Mouse (Mus musculus) frontal cortex, adult 2 months (tissue): Measurements from ENCODE around the gene Tmod1. TPM values are rescaled to one million over a fixed set of nuclear protein-coding genes. Genes with fewer than 3 reads are reported as not detected.

Experiments used
- DNase-seq, 2 experiments: peaks; one replicate each; pipeline ENCODE4 v3.0.0; 2022; ENCODE audit warnings: low spot score in 1 of 2; ENCODE audit errors: extremely low spot score in 1 of 2
- polyA plus RNA-seq: library from polyadenylated mRNA; depleted of rRNA; stranded (reverse); fragments of >200 nt; gene quantifications from 2 replicates; pipeline ENCODE4 v1.2.3, GENCODE M21; 2012; rRNA removed

The Tmod1 gene
- polyA plus RNA-seq: 58.6 and 63.5 TPM in 2 replicates

DNA sequence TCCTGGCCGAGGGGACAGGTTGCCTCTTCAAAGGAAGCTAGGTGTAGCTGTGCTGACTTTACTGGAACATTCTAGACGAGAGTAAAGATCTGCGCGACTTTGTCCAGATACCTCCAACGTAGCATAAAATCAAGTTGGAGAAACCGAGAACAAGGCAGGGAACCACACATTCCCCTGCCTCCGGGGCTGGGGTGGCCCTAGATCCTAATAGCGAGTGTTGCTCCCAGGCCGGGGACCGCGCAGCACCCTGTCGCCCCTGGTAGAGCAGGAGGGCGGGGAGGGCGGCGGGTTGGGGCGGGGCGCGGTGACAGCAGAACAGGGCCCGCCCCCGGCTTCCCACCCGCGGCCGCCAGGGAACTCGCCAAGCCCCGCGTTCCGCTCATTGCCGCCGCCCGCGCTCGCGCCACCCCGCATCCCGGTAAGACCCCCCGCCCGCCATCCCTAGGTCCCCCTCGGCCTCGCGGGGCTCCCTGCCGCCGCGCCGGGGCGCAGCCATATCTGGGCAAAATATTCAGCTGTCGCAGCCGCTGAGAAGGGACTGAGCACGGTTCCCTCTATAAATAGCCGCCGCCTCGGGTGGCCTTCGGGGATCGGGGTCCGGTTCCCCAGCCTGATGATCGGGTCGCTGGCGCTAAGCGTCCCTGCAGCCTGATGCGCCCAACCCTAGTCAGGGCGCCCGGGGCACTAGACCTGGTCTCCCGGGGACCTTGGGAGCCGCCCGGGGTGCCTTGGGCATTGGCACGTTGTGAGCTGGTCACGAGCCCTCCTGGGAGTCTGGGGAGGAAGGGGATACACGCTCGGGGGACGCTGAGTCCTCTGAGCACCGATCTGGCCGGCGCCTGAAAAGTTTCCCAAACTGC lies at the start of gene Tmod1:
Gene Tmod1 (plus strand): TSS at position 44 of the 860 bp plus-strand sequence.
- DNase-seq: peak in 1 of 2 experiments; percentile 69

DNA sequence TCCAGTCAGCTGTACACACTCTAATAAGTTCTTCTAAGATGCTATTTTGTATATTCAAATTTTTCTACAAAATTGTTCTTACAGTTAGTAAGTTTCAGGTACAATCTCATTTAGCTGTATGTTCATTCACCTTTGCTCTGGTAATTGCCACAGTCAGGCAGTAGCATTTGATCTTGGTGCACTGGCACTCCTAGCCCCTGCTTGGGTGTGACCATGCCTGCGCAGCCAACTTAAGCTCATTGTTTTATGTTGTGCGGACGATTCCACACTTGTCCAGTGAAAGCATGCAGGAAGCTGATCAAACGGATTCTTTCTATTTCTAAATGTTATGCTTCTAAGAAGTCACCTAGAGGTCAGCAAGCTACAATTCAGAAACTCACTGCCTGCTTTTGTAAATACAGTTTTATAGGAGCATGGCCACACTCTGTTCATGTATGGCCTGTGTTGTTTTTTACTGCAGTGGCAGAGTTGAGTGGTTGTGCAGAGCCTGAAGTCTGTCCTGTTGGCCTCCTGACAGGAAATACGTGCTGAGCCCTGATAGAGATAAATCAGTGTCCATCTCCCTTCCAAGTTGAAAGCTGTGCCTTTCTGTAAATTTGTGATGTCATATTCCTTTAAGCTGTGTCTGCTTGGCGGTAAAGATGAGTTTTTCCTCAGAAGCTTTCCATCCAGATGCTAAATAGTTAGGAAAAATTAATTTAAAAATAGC lies 48.2 kb upstream of the Tmod1 start:
- DNase-seq: no peak

DNA sequence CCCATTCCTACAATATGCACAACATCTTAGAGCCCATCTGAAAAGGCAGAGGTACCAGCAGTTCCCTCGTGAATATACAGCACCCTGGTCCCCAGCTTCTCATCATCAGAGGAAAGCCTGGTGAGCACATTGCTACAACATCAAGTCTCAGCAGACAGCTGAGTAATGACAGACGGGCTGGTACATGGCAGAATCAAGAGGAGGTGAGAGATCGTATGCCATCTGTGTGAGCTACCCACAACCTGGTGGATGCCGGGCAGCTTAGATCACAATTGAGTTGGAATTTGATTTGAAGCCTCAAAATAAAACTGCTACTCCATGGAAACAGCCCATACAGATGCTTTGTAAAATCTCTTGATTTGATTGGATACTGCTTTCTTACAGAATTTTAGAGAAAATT lies 40.2 kb upstream of the Tmod1 start:
- peak in 1 of 2 experiments; percentile 24 for DNase-seq

DNA sequence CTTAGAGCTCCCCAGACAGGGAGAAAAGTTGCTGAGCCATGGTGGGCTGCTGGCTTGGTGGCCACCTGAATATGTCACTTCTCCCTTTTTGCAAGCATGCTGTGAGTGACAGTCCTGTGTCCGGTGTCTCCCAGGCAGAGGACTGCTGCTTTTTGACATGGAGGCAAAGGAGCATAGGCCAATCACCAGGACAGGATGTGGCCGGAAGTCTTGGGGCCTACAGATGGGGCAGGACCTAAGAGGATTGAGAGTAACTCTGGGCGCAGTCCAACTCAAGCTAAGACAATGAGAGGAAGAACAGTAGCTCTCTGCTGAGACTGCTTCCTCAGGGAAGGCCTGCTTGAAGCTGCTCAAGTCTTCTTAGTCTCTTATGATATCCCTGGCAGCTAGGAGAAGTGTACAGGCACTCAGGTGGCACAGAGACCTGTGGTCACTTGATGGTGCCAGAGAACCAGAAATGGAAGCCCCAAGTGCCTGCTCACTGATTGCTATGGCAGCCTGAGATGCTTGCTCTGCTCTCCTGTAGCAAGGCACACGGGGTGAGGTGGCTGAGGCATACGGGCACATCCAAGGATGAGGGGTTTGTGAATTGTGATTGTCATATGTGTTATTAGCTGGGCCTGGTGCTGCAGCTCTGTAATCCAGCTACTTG lies 30.5 kb upstream of the Tmod1 start:
- no peak for DNase-seq

DNA sequence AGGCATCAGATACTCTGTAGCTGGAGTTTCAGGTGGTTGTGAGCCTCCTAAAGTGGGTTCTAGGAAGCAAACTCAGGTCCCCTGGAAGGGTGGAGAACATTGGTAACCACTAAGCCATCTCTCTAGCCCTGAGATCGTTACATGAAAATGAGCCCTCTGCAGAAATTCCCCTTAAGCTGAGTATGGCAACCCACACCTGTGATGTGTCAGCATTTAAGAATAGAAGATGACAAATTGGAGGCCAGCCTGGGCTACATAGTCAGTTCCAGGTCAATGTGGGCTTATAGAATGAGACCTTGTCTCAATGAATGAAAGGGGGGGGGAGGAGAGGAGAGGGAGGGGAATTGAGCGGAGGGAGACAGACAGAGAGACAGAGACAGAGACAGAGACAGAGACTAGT lies 27.0 kb upstream of the Tmod1 start:
- no peak for DNase-seq

DNA sequence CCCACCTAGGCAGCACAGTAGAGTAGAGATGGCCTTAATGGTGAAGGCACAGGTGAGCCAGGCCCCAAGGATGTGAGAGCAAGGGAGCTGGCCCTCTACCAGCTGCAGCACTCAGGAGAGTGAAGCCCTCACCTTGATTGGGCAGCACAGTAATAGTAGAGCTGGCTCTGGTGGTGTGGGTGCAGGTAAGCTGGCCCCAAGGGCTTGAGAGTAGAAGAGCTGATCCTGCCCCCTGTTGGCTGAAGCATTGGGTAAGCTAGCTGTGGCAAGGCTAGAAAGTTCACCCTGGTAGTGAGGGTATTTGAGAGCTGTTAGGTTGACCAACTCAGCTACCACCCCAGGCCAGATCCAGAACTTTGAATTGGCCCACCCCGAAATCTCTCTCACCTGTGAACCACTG lies 23.1 kb upstream of the Tmod1 start:
- DNase-seq: no peak

DNA sequence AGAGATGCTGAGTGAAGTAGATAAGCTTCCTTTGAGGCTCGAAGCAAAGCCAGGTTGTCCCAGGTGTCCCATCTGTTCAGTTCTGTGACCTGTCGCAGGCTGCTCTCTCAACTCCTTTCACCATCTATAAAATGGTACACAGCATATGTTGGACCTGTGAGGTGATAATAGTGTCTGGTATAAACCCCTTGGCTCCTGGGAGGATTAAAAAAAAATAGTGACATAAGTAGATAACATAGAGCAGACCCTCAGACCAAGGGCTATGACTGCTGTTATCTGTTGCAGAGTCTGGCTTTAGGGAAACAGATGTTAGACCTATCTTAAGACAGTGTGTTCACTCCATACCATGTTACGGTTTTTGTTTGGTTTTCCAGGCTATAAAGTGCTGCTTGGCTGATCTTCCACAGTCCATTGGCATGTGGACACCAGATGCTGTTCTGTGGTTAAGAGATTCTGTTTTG lies 15.7 kb upstream of the Tmod1 start:
- DNase-seq: no peak

DNA sequence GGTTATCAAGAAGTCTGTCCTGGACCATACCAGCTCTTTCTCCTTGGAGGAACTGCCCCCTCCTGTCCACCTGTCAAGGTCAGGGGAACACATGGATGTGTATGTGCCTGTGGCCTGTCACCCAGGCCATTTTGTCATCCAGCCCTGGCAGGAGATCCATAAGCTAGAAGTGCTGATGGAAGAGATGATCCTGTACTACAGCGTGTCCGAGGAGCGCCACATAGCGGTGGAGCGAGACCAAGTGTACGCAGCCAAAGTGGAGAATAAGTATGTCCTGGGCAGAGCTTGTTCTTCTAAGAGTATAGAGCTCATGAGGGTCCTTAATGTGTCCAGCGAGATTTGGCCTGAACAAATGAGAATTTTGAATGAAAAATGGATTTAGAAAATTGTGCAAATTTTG lies 12.8 kb upstream of the Tmod1 start:
- DNase-seq: peak in 1 of 2 experiments; percentile 61

DNA sequence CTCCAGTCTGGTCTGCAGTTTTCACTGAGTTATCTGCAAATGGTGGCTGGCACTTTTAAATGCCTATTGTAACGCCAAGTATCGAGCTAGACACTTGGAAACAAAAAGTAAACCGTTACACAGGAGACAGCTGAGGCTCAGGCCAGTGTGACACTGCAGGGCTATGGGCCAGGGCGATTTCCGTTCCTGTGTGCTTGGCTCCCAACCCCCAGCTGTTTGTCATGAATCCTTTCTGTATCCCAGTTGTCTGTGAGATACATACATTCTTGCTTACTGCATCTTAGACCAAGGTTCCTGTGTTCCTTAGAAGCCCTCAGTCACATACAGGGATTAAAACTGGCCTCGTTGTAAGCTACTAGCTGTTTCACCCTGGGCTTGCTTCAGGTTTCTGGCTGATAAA lies 10.5 kb upstream of the Tmod1 start:
- no peak for DNase-seq

DNA sequence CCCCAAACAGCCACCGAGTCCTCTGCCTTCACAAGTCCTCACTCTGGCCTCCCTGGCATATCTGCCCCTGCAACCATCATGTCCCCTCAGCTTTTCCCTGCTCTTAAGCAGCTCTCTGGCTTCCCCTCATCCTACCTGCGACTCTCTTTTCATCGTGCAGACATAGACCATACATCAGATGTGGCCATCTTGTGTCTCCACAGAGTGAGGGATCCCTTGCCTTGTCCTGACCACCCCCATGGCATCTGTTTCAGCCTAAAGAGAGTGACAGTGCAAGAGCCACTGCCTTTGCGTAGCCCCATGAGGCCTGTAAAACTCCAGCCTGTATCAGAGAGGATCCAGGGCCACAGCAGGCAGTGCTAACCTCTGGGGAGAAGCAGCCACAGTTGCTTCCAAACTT lies 10.0 kb upstream of the Tmod1 start:
- DNase-seq: no peak

DNA sequence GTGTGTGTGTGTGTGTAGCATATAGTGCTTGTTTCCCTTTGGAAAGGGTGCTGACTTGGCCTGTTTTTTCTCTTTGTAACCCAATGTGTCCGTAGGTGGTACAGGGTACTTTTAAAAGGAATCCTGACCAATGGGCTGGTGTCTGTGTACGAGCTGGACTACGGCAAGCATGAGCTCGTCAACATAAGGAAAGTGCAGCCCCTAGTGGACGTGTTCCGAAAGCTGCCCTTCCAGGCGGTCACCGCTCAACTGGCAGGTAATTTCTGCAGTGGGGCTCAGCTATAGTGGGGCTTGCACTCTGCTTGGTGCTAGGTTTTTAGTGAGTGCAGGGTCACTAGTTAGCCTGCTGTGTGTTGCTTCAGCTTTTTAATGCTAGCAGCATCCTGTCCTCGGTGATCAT lies 9.2 kb upstream of the Tmod1 start:
- no peak for DNase-seq

DNA sequence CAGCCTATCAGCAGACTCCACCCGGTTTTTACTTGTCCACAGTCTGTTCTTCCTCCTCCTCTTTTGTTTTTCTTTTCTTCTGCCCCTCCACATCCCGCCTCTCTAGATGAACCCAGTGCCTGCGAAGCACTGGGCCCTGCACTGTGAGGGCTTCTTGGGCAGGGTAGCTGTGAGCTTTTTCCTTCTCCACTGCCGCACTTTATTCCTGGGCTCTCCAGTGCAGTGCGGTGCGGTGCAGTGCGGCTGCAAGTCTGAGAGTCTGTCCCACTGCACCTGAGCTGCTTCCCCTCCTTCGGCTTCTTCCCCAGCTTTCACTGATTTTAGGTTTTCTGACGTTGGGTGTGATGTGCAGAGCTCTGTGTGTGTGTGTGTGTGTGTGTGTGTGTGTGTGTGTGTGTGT lies 6.3 kb upstream of the Tmod1 start:
- DNase-seq: no peak

DNA sequence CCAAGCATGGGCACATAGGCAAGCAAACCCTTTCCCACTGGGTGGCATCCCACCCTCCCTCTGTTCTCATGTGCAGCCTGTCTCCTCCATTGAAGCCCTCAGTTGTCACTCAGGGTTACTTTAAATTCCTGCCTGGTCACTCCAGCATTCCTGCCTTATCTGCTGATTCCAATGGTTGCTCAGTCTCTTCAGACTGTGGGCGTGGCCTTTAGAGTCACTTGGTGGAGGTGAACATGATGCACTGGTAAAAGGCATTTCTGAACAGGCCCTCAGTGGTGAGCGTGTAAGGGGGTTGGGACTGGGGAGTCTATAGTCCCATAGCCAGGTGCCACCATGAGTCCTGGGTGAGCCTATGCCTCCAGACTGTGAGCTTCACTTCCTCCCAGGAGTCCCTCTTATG lies 5.5 kb upstream of the Tmod1 start:
- no peak for DNase-seq

DNA sequence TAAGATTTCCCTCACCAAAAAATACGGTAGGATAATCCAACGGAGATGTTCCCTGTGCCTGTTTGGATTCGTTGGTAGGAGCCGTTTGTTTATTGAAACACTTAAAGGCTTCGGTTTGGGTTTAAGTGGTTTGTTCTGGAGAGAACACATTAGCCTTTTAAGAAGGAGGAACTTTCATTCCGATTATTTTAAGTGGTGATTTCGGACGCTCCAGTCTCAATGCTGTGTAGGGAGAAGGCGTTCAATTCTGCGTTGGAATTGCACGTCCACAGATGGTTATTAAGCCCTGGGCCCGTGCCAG lies 194 bp upstream of the Tmod1 start:
- no peak for DNase-seq

DNA sequence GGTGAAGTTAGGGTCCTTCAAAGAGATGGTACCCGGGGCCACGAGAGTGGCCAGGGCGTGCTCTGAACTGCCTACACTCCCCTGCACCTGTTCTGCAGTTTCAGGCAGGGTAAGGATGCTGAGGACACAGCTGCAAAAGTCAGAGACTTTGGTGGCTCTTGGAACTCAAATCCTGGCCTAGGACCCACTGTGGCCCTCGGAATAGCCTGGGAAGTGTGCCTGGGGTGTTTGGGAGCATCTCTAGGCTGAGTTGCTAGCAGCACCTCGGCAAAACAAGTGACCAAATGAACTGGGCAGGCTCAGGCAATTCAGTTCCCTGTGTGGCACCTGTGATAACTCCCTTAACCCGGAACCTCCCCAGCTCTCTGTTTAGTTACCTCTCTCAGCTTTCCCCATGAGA lies 1.2 kb downstream of the Tmod1 start:
- no peak for DNase-seq

DNA sequence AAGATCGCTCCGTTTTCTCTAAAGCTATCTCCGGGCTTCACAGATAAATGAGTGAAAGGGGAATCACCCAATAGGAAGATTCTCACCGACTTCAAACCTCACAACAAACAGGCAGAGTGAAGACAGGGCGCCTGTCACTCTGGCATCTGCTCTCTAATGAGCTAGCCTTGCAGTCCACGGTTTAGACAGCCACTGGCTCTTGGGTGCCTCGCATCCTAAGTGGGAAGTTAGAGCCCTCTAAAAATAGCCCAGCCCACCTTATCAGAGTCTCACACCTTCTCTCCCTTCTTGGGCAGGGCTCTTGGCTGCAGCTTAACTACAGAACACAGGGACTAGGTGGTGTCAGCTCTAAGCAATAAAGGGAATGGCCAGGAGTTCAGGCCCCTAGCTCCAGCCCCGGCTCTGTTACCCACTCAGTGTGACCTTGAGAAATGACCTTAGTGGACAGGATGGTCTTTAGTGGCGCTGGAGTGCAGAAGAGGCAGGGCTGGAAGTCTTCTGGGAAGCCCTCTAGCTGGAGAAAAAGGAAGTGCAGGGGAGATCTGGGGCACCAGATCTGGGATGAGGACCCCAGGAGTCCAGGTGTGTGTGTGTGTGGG lies 2.0 kb downstream of the Tmod1 start:
- peak in 1 of 2 experiments; percentile 68 for DNase-seq

DNA sequence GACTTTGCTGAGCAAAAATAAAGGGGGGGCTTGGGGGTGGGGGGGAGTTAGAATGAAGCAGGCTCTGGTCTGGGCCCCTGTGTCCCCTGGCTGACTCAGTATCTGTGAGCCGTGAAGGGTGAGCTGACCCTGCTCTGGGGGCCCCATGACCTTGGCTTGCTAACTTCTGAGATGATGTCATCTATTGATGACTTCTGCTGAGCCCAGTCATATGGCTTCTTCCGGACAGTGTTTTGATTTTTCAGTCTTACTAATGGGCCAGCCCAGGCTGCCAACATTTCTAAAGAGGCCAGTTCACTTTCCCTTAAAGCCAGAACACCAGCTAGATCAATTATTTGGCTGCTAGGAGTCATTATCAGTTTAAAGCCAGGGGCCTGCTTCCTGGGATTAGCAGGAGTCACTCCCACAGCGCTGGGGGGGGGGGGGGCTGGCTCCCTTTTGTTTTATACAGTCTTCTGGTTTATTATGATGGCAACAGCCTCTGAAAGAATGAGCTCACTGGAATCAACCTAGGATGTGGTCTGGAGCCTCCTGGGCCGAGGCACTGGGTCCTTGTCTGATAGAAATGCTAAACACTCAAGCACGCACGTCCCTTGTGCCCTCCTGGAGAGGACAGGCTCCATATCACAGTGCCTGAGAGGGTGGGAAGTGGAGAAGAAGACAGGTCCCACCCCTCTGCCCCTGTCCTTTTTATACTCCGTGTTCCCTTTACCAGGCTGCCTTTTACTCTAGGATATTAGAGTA lies 3.2 kb downstream of the Tmod1 start:
- DNase-seq: no peak

DNA sequence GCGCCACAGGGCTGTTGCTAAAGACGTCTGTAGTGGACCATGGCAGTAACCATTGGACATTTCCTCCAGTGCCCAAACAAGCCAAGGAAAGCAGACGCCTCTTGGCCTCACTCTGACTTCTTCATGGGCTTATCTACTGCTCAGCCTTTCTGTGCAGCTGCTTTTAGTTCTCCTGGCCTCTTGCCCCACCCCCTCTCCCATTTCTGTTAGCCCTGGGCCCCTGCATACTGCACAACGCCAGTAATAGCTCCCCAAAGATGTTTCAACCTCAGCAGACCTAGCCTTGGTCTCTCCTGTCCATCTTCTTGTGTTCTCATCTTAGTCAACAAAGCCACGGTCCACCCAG lies 3.7 kb downstream of the Tmod1 start:
- DNase-seq: no peak

DNA sequence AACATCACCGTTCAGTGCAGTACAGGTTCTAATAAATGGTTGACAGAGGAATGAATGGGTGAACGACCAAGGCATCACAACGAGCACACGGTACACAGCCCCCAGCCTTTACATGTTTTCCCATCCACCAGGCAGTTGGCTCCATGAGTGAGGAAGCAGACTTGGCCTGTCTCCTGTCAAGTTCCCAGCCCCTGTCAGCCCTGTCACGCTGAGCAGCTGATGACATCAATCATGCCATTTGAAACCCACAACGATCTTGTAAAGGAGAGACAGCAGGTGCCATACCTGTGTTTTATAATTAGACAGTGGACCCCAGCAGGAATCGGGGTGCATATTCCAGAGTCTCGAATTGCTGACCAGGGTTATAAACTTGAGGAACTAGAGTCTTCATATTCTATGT lies 4.6 kb downstream of the Tmod1 start:
- no peak for DNase-seq

DNA sequence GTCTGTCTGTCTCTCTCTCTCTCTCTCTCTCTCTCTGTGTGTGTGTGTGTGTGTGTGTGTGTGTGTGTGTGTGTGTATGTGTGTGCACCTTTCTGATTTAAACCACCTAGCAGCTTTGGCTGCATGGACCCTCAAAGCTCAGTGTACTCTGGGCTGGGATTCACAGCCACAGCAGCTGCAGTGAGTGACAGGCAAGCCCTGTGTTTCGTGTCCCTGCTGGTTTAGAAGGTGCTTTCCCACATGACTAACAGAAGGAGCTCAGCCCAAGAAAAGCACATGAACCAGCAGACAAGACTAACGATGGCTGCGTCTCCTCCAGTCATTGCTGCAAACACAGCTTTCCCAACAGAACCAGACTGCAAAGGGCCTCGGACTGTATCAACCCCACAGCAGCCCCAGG lies 9.2 kb downstream of the Tmod1 start:
- DNase-seq: no peak

DNA sequence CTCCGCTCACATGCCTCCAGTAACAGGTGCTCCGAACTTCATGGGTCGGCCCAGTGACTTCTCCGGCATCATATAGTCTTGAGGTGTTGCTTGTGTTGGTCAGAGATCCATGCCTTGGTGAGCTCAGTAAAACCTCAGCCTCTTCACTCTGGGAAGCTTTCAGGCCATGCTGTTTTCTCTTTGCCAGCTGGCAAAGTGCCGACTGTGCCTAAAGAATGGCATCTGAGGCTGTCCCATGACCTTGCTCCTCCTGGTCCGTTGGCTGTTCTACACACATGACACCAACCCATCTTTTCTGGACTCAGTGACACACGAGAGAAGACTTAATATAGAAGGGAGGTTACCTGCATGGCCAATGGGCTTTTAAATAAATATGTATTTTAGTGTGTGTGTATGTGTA lies 9.7 kb downstream of the Tmod1 start:
- DNase-seq: no peak
